Mouse (Mus musculus): ENCODE measurements around the gene 1700001P01Rik. TPM values are rescaled to one million over a fixed set of nuclear protein-coding genes. Genes with fewer than 3 reads are reported as not detected.
A peak's percentile ranks its signal among the peaks of the same experiment; 100 is the strongest.
"Not testable (repeated sequence)": the region's sequence is repeated elsewhere in the genome, so short reads cannot be mapped to it uniquely, and the experiment has no call there.

The 1700001P01Rik gene
- polyA plus RNA-seq, 1 experiment from 2014 or later = 0.22 TPM

- DNase-seq (no peak), ATAC-seq (ENCODE audit: low read depth) (no peak)
- WGBS (ENCODE audit: insufficient replicate concordance) = 9% methylated on average over 17 of the region's 17 CpGs
- peaks cover 80% of the 10 kb centered on the region for H3K4me1 ChIP-seq (replicated peaks)
- H3K9me3 ChIP-seq (replicated peaks) = no peaks in the 10 kb centered on the region
- no peaks in the 10 kb centered on the region for H3K36me3 ChIP-seq
- peak overlapping the region; percentile 77 for H3K4me3 ChIP-seq (replicated peaks)
- H3K27me3 ChIP-seq = 0 out of 2 replicates have a peak, but pooled peaks cover 7% of the 10 kb centered on the region
- H3K27ac ChIP-seq = peak overlapping the region; percentile 89
- peak overlapping the region; percentile 81 for H3K9ac ChIP-seq
- peak overlapping the region; percentile 96 for H3K4me2 ChIP-seq
Measured at GRCm38 (mm10) chr11:97800691-97801408, 25.1 kb upstream of the 1700001P01Rik start.

GRCm38 (mm10) chr11:97799994-97800690, 24.4 kb upstream of the 1700001P01Rik start:
- Histone ChIP-seq H3K27ac (peak overlapping the region; percentile 89), H3K4me1 (replicated peaks) (peaks cover 73% of the 10 kb centered on the region), H3K4me2 (peak overlapping the region; percentile 96), H3K4me3 (replicated peaks) (peak overlapping the region; percentile 77), H3K36me3 (no peaks in the 10 kb centered on the region), H3K27me3 (0 out of 2 replicates have a peak, but pooled peaks cover 7% of the 10 kb centered on the region), H3K9ac (peak overlapping the region; percentile 81), H3K9me3 (replicated peaks) (no peaks in the 10 kb centered on the region)
- under 1% methylated on average over 39 of the region's 43 CpGs for WGBS (ENCODE audit: insufficient replicate concordance)
- ATAC-seq (ENCODE audit: low read depth) (peak; percentile 62), DNase-seq (peak; percentile 57)

DNA sequence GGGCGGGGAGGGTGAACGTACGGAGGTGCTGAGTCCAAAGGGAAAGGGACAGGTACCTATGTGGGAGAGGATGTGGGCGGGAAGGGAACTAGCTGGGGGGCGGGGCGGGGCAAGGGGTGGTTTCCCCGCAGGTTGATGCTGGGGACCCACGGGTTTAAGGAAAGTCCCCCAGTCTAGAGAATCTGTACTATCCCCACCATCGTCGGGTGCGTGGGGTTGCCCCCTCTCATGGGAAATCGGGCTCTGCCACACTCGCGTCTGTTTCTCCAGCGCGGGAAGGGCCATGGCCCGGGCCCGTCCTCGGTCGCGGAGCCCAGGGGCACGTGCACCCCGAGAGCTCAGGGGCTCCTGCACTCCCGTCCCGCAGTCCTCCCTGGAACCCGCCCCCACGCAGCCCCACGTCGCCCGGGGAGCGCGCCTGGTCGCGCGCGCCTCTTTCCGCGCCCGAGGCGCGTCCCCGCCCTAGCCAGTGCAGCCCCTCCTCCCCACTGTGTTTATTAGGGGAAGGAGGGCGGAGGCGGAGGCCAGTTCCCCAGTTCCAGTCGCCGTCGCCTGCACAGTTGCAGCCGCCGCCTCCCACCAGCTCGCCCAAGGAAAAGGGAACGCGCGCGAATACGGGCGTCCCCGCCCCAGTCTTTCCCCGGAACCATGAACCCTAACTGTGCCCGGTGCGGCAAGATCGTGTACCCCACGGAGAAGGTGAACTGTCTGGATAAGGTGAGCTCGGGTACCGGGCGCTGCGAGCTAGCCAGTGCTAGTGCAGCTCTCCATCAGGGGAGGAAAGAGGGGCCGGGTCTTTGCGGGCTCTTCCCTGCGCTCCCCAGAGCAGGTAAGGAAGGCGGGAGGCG, 23.7 kb upstream of the 1700001P01Rik start:
- peak overlapping the region; percentile 96 for H3K4me2 ChIP-seq
- peak overlapping the region; percentile 89 for H3K27ac ChIP-seq
- H3K9ac ChIP-seq = peak overlapping the region; percentile 81
- no peaks in the 10 kb centered on the region for H3K36me3 ChIP-seq
- H3K4me3 ChIP-seq (replicated peaks) = peak overlapping the region; percentile 77
- H3K9me3 ChIP-seq (replicated peaks) = no peaks in the 10 kb centered on the region
- DNase-seq (peak; percentile 69), ATAC-seq (ENCODE audit: low read depth) (peak; percentile 75)
- WGBS (ENCODE audit: insufficient replicate concordance) = under 1% methylated on average over 69 of the region's 71 CpGs
- peaks cover 66% of the 10 kb centered on the region for H3K4me1 ChIP-seq (replicated peaks)
- 0 out of 2 replicates have a peak, but pooled peaks cover 7% of the 10 kb centered on the region for H3K27me3 ChIP-seq

DNA sequence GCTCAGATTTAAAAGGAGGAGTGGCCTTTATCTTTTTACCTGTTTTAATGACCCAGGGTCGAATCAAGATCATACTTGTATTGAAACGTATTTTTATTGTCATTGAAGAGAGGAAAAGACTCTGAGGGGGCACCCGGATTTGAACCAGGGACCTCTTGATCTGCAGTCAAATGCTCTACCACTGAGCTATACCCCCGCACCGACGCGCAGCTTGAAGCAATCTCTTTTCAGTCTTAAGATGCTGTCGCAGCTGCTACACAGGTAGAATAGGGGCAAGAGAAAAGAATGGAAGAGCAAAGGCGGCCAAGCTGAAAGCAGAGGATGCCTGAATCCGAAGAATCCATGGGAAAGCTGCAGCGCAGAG, 23.0 kb upstream of the 1700001P01Rik start, which contains the start of gene Lasp1:
Gene Lasp1, plus strand, starts transcription at position 219 of the 364 bp plus-strand sequence.
- peak within 1 kb of the TSS; percentile 89 for H3K27ac ChIP-seq
- ATAC-seq (ENCODE audit: low read depth) (peak; percentile 36), DNase-seq (peak; percentile 76)
- peak within 1 kb of the TSS; percentile 96 for H3K4me2 ChIP-seq
- H3K9me3 ChIP-seq (replicated peaks) = no peaks in the 10 kb centered on the region
- H3K4me1 ChIP-seq (replicated peaks) = peaks cover 60% of the 10 kb centered on the region
- 0% methylated on average over 11 of the region's 11 CpGs for WGBS (ENCODE audit: insufficient replicate concordance)
- H3K4me3 ChIP-seq (replicated peaks) = peak within 1 kb of the TSS; percentile 77
- no peaks in the 10 kb centered on the region for H3K36me3 ChIP-seq
- peak within 1 kb of the TSS; percentile 81 for H3K9ac ChIP-seq
- 0 out of 2 replicates have a peak, but pooled peaks cover 7% of the 10 kb centered on the region for H3K27me3 ChIP-seq

- 0 out of 2 replicates have a peak, but pooled peaks cover 7% of the 10 kb centered on the region for H3K27me3 ChIP-seq
- peak overlapping the region; percentile 77 for H3K4me3 ChIP-seq (replicated peaks)
- ATAC-seq (ENCODE audit: low read depth) (no peak), DNase-seq (no peak)
- no peaks in the 10 kb centered on the region for H3K36me3 ChIP-seq
- 48% methylated on average over 8 of the region's 8 CpGs for WGBS (ENCODE audit: insufficient replicate concordance)
- peak overlapping the region; percentile 96 for H3K4me2 ChIP-seq
- H3K4me1 ChIP-seq (replicated peaks) = peaks cover 56% of the 10 kb centered on the region
- no peak overlapping the region for H3K27ac ChIP-seq
- H3K9ac ChIP-seq = no peak overlapping the region
- H3K9me3 ChIP-seq (replicated peaks) = no peaks in the 10 kb centered on the region
Measured at GRCm38 (mm10) chr11:97798083-97798435, 22.3 kb upstream of the 1700001P01Rik start.

- WGBS (ENCODE audit: insufficient replicate concordance) = 50% methylated on average over 15 of the region's 15 CpGs
Measured at GRCm38 (mm10) chr11:97797369-97798082, 21.8 kb upstream of the 1700001P01Rik start.

GRCm38 (mm10) chr11:97796910-97797309, 21.2 kb upstream of the 1700001P01Rik start:
- no peaks in the 10 kb centered on the region for H3K9me3 ChIP-seq (replicated peaks)
- H3K9ac ChIP-seq = no peak overlapping the region
- peaks cover 48% of the 10 kb centered on the region for H3K4me1 ChIP-seq (replicated peaks)
- H3K4me2 ChIP-seq = 0 out of 2 replicates have a peak overlapping the region, but pooled peaks have one; percentile 96
- no peak overlapping the region for H3K27ac ChIP-seq
- H3K36me3 ChIP-seq = no peaks in the 10 kb centered on the region
- DNase-seq (peak; percentile 63), ATAC-seq (ENCODE audit: low read depth) (no peak)
- H3K27me3 ChIP-seq = 0 out of 2 replicates have a peak, but pooled peaks cover 7% of the 10 kb centered on the region
- no peak overlapping the region for H3K4me3 ChIP-seq (replicated peaks)
- 1% methylated on average over 6 of the region's 6 CpGs for WGBS (ENCODE audit: insufficient replicate concordance)

More at GRCm38 (mm10) chr11:97797369-97798082, 21.8 kb upstream of the 1700001P01Rik start:
- Histone ChIP-seq H3K4me1 (replicated peaks) (peaks cover 53% of the 10 kb centered on the region), H3K27ac (no peak overlapping the region), H3K9ac (no peak overlapping the region), H3K27me3 (0 out of 2 replicates have a peak, but pooled peaks cover 7% of the 10 kb centered on the region), H3K4me2 (peak overlapping the region; percentile 96), H3K4me3 (replicated peaks) (peak overlapping the region; percentile 77; the same call in 1 of the 2 replicates), H3K9me3 (replicated peaks) (no peaks in the 10 kb centered on the region), H3K36me3 (no peaks in the 10 kb centered on the region)
- no peak for ATAC-seq (ENCODE audit: low read depth)
- DNase-seq = no peak

- 7% methylated on average over 2 of the region's 2 CpGs for WGBS (ENCODE audit: insufficient replicate concordance)
- Histone ChIP-seq H3K4me1 (replicated peaks) (peaks cover 11% of the 10 kb centered on the region), H3K4me2 (no peak overlapping the region), H3K36me3 (no peaks in the 10 kb centered on the region), H3K4me3 (replicated peaks) (no peak overlapping the region), H3K27me3 (0 out of 2 replicates have a peak, but pooled peaks cover 4% of the 10 kb centered on the region), H3K9ac (no peak overlapping the region), H3K27ac (no peak overlapping the region), H3K9me3 (replicated peaks) (no peaks in the 10 kb centered on the region)
- no peak for ATAC-seq (ENCODE audit: low read depth)
- peak; percentile 44 for DNase-seq
Measured at GRCm38 (mm10) chr11:97793165-97793564, 17.4 kb upstream of the 1700001P01Rik start.

DNA sequence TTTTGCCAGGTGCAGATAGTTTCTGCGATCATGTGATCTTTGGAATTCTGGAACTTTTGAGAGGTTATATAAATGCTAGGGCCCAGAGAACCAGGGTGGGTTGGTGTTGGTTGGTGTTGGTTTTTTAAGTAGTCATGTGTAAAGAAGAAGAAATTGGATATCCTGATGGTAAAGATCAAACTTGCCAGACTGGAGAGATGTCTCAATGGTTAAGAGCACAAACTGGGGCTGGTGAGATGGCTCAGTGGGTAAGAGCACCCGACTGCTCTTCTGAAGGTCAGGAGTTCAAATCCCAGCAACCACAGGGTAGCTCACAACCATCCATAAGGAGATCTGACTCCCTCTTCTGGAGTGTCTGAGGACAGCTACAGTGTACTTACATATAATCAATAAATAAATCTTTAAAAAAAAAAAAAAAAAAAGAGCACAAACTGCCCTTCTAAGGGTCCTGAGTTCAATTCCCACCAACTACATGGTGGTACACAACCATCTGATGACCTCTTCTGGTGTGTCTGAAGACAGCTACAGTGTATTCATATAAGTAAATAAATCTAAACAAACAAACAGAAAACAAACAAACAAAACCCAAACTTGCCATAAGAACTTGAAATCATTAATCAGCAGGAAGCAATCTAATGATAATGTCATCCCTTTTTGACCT, 15.2 kb upstream of the 1700001P01Rik start:
- ATAC-seq (ENCODE audit: low read depth) = not testable (repeated sequence)

GRCm38 (mm10) chr11:97789727-97790126, 14.0 kb upstream of the 1700001P01Rik start:
- Histone ChIP-seq H3K27ac (no peak overlapping the region), H3K9ac (no peak overlapping the region), H3K4me3 (replicated peaks) (no peak overlapping the region), H3K36me3 (no peaks in the 10 kb centered on the region), H3K9me3 (replicated peaks) (no peaks in the 10 kb centered on the region), H3K27me3 (no peaks in the 10 kb centered on the region), H3K4me1 (replicated peaks) (no peaks in the 10 kb centered on the region), H3K4me2 (no peak overlapping the region)
- WGBS (ENCODE audit: insufficient replicate concordance) = 69% methylated on average over 5 of the region's 5 CpGs
- ATAC-seq (ENCODE audit: low read depth) (no peak), DNase-seq (no peak)

More for the DNA sequence above, 15.2 kb upstream of the 1700001P01Rik start:
- not testable (repeated sequence) for H3K9me3 ChIP-seq (replicated peaks); H3K4me1 ChIP-seq (replicated peaks); DNase-seq; H3K4me2 ChIP-seq; H3K9ac ChIP-seq; H3K36me3 ChIP-seq; H3K27me3 ChIP-seq; H3K4me3 ChIP-seq (replicated peaks); H3K27ac ChIP-seq
- 56% methylated on average over 2 of the region's 2 CpGs for WGBS (ENCODE audit: insufficient replicate concordance)

Measured in liver, embryonic 13.5 days (tissue).